9 mouse cellular contexts compared by ENCODE assay signal in genomic region chr12:82497866-82498631, GRCm38 (mm10).
DNase-seq lines count a peak whose midpoint lies in the region; ATAC-seq and TF ChIP-seq lines count a peak whose summit lies in the region.
"Had no signal": no experiment of that assay in that cellular context is flagged by ENCODE, and none has a peak within 500 bp of the region (broad histone marks: within the 10 kb centered on the region; RNA-seq: fewer than 3 reads in every experiment).

No protein-coding gene starts in this region.

- no peak for TF ChIP-seq POLR2A in small intestine, adult 2 months (IDR thresholded peaks at IDR 0.05; ENCODE audit: low read depth, low read length)

- DNase-seq in NIH3T3 (ENCODE audit: low read depth) = peak; percentile 66
- DNase-seq in cerebellum, adult 8-10 months = peak; percentile 47
- peak; percentile 59 for DNase-seq in forelimb bud, embryonic 11.5 days (ENCODE audit: low read depth, low spot score)
- peak; percentile 68 for DNase-seq in hindbrain, embryonic 10.5 days (ENCODE audit: low spot score)
- DNase-seq in layer of hippocampus, postnatal 10 days (ENCODE audit: low spot score in 2 of 2) = peak; percentile 71 to 77
- DNase-seq in lung, postnatal 4 days = peak; percentile 46 to 65

- WGBS in hindbrain, embryonic 10.5 days = 31% methylated on average over 11 of the region's 11 CpGs
- 46% methylated on average over 11 of the region's 11 CpGs for WGBS in small intestine, adult 2 months

- H3K27me3 ChIP-seq in hindbrain, embryonic 10.5 days (ENCODE audit: insufficient read depth, poor library complexity, severe bottlenecking) = no peaks in the 10 kb centered on the region
- no peaks in the 10 kb centered on the region for H3K27me3 ChIP-seq in small intestine, adult 2 months (ENCODE audit: control insufficient read depth, insufficient read depth, low read length)

- H3K9me3 ChIP-seq in hindbrain, embryonic 10.5 days = no peaks in the 10 kb centered on the region

- peaks cover 7% of the 10 kb centered on the region; the same call in 1 of the 2 replicates for H3K4me1 ChIP-seq in hindbrain, embryonic 10.5 days (replicated peaks)
- H3K4me1 ChIP-seq in small intestine, adult 2 months (ENCODE audit: control insufficient read depth, insufficient read depth, insufficient read length, low read length) = no peaks in the 10 kb centered on the region

- no peaks in the 10 kb centered on the region for H3K36me3 ChIP-seq in hindbrain, embryonic 10.5 days
- H3K36me3 ChIP-seq in small intestine, adult 2 months (ENCODE audit: control insufficient read depth, insufficient read depth, low read length) = no peaks in the 10 kb centered on the region

- TF ChIP-seq CTCF in small intestine, adult 2 months (IDR thresholded peaks at IDR 0.05; ENCODE audit: extremely low read depth, insufficient read length, insufficient replicate concordance, low read depth, low read length) = peak; percentile 27; the same call in 1 of the 2 replicates

- peak overlapping the region; percentile 50; the same call in 1 of the 2 replicates for H3K27ac ChIP-seq in hindbrain, embryonic 10.5 days
- H3K27ac ChIP-seq in small intestine, adult 2 months (ENCODE audit: insufficient read depth, low read depth, low read length) = no peak overlapping the region

- peak overlapping the region; percentile 29 for H3K4me3 ChIP-seq in hindbrain, embryonic 10.5 days
- H3K4me3 ChIP-seq in small intestine, adult 2 months (ENCODE audit: low read depth, low read length) = no peak overlapping the region
- H3K4me3 ChIP-seq: erythroblast, embryonic 14.5 days had no signal

- ATAC-seq in inflammation-experienced regulatory T-cells, adult 6 months = no peak
